Mouse (Mus musculus) bone marrow macrophage, adult 2 months (primary cell): Measurements from ENCODE around the gene Fgl2.

Experiments
- CTCF ChIP-seq: IDR thresholded peaks from 2 replicates; pipeline ENCODE4 v1.5.1; 2012; ENCODE audit warnings: low read depth, mild to moderate bottlenecking, low read length, moderate library complexity
- POLR2A ChIP-seq: IDR thresholded peaks from 2 replicates; pipeline ENCODE4 v1.6.1; 2012; ENCODE audit warnings: mild to moderate bottlenecking, low read depth, low read length, borderline replicate concordance

DNA sequence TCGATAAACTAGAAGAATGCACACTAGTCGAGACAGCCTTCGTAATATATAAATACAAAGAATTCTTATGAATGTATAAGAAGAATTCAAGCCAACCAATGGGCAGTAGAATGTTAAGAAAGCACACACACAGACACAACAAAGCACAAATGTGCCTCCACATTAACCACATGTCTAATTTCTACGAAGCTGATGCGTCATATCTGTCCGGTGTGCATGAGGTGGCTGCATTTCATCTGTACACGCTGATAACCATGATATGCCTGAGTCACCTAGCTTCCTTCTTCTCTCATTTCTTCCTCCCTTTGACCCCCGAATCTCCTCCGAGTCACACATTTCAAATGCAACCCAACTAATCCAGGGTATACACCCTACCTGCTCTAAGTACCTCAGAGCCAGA lies 12.5 kb downstream of the Fgl2 start:
- no peak for TF ChIP-seq CTCF
- no peak for TF ChIP-seq POLR2A
